Comparison of ENCODE assay signal across 10 mouse cellular contexts in genomic region chrX:102059437-102059836, GRCm38 (mm10). TPM values are rescaled to one million over a fixed set of nuclear protein-coding genes. Genes with fewer than 3 reads are reported as not detected.
A peak's percentile ranks its signal among the peaks of the same experiment; 100 is the strongest.
DNase-seq lines count a peak whose midpoint lies in the region; ATAC-seq and TF ChIP-seq lines count a peak whose summit lies in the region.
"Had no signal": no experiment of that assay in that cellular context is flagged by ENCODE, and none has a peak within 500 bp of the region (broad histone marks: within the 10 kb centered on the region; RNA-seq: fewer than 3 reads in every experiment).

No protein-coding gene starts in this region.

- DNase-seq in kidney, adult 9 months = peak; percentile 51
- DNase-seq in MEL (ENCODE audit: low read depth, low spot score) = peak; percentile 74
- DNase-seq in induced T-regulatory cell, adult 2 months (ENCODE audit: low read depth) = peak; percentile 82
- DNase-seq in layer of hippocampus, postnatal 36 days = no peak
- no peak for DNase-seq in yolk sac, embryonic 10.5 days (ENCODE audit: low spot score)
- no peak for DNase-seq in heart, adult 8-10 months (ENCODE audit: low spot score)

- TF ChIP-seq CTCF in MEL (IDR thresholded peaks at IDR 0.05 in 2 of 3, conservative IDR thresholded peaks at IDR 0.05 in 1 of 3; ENCODE audit: control insufficient read depth in 1 of 3, insufficient read depth in 1 of 3, low read depth in 2 of 3, low read length in 3 of 3, poor library complexity in 1 of 3, severe bottlenecking in 1 of 3) = peak; percentile 42 to 60 (median 55); a peak in 5 of 6 replicates

- TF ChIP-seq RAD21 in MEL (IDR thresholded peaks at IDR 0.05; ENCODE audit: low read depth, low read length) = peak; percentile 48

- TF ChIP-seq EP300 in MEL (IDR thresholded peaks at IDR 0.05; ENCODE audit: low read depth in 1 of 2, low read length in 2 of 2) = no peak

- no peak overlapping the region for H3ac ChIP-seq in myocyte (ENCODE audit: control insufficient read depth, insufficient read length)

- no peaks in the 10 kb centered on the region for H3K4me1 ChIP-seq in kidney, embryonic 16.5 days (ENCODE audit: insufficient read depth, low read length)
- peaks cover 0 to 13% of the 10 kb centered on the region in 2 experiments; a peak in 3 of 4 replicates for H3K4me1 ChIP-seq in MEL (ENCODE audit: control insufficient read depth in 1 of 2, insufficient read depth in 2 of 2, low read length in 2 of 2)

- peaks cover 7% of the 10 kb centered on the region; the same call in 1 of the 2 replicates for H3K27me3 ChIP-seq in kidney, embryonic 16.5 days (ENCODE audit: insufficient read depth, low read length)
- H3K27me3 ChIP-seq in MEL (ENCODE audit: control insufficient read depth in 1 of 2, insufficient read depth in 2 of 2, low read length in 2 of 2) (no peaks in the 10 kb centered on the region), myocyte (ENCODE audit: control insufficient read depth, insufficient read depth, insufficient read length) (no peaks in the 10 kb centered on the region)

- H3K27ac ChIP-seq in kidney, embryonic 16.5 days (ENCODE audit: low read length) = no peak overlapping the region
- H3K27ac ChIP-seq in MEL (ENCODE audit: control insufficient read depth, low read depth, low read length) = no peak overlapping the region
- H3K27ac ChIP-seq: limb, embryonic 15.5 days had no signal

- no peaks in the 10 kb centered on the region for H3K79me2 ChIP-seq in MEL (ENCODE audit: control insufficient read depth, insufficient read depth, low read length, poor library complexity)
- H3K79me2 ChIP-seq in myocyte (ENCODE audit: control insufficient read depth, insufficient read depth) = no peaks in the 10 kb centered on the region

- H3K36me3 ChIP-seq in kidney, embryonic 16.5 days (ENCODE audit: insufficient read depth, low read length) = no peaks in the 10 kb centered on the region
- peaks cover 0 to 10% of the 10 kb centered on the region in 2 experiments; a peak in 2 of 4 replicates for H3K36me3 ChIP-seq in MEL (ENCODE audit: control insufficient read depth in 1 of 2, insufficient read depth in 2 of 2, low read length in 2 of 2)
- H3K36me3 ChIP-seq in myocyte (ENCODE audit: control insufficient read depth, insufficient read depth) = no peaks in the 10 kb centered on the region
- H3K36me3 ChIP-seq: embryonic facial prominence, embryonic 13.5 days; limb, embryonic 15.5 days had no signal

- no peak overlapping the region for H3K4me2 ChIP-seq in kidney, embryonic 16.5 days (replicated peaks; ENCODE audit: low read depth, low read length)
- peak overlapping the region; percentile 33 for H3K4me2 ChIP-seq in myocyte (ENCODE audit: low read depth)
- H3K4me2 ChIP-seq: embryonic facial prominence, embryonic 13.5 days; limb, embryonic 15.5 days had no signal

- ATAC-seq in kidney, embryonic 16.5 days (ENCODE audit: low FRiP score, low TSS enrichment) = no peak

- 61% methylated on average over 9 of the region's 9 CpGs for WGBS in kidney, embryonic 16.5 days

- no peak overlapping the region for H3K9ac ChIP-seq in kidney, embryonic 16.5 days (replicated peaks; ENCODE audit: low read length)
- peak overlapping the region; percentile 32; the same call in 1 of the 2 replicates for H3K9ac ChIP-seq in MEL (ENCODE audit: control insufficient read depth, low read depth, low read length, poor library complexity, severe bottlenecking)
- H3K9ac ChIP-seq: embryonic facial prominence, embryonic 13.5 days; limb, embryonic 15.5 days had no signal

- no peak for TF ChIP-seq POLR2A in MEL (IDR thresholded peaks at IDR 0.05; ENCODE audit: control insufficient read depth in 1 of 2, insufficient read depth in 1 of 2, low read depth in 1 of 2, low read length in 2 of 2, poor library complexity in 1 of 2)
- TF ChIP-seq POLR2A in myocyte (IDR thresholded peaks at IDR 0.05; ENCODE audit: insufficient read length, low read depth) = no peak

- no peak overlapping the region for H3K4me3 ChIP-seq in kidney, embryonic 16.5 days (ENCODE audit: low read length)
- H3K4me3 ChIP-seq in MEL (ENCODE audit: control insufficient read depth in 1 of 2, insufficient read depth in 1 of 2, low read depth in 2 of 2, low read length in 2 of 2) = peak overlapping the region; percentile 29 to 47
- no peak overlapping the region for H3K4me3 ChIP-seq in myocyte
- H3K4me3 ChIP-seq: embryonic facial prominence, embryonic 13.5 days; limb, embryonic 15.5 days had no signal

- no peaks in the 10 kb centered on the region for H3K9me3 ChIP-seq in kidney, embryonic 16.5 days (ENCODE audit: low read length)
- no peaks in the 10 kb centered on the region for H3K9me3 ChIP-seq in MEL (replicated peaks; ENCODE audit: insufficient read depth, low read length)
- H3K9me3 ChIP-seq: embryonic facial prominence, embryonic 13.5 days; limb, embryonic 15.5 days had no signal

TF ChIP-seq in MEL, 35 proteins besides CTCF, POLR2A, EP300 and RAD21:
- TF ChIP-seq MYB (IDR thresholded peaks at IDR 0.05; ENCODE audit: low read depth, low read length) (no peak), ZKSCAN1 (IDR thresholded peaks at IDR 0.05; ENCODE audit: low read depth, low read length) (no peak), GATA1 (IDR thresholded peaks at IDR 0.05; ENCODE audit: low read depth, low read length) (peak; percentile 68), TCF12 (IDR thresholded peaks at IDR 0.05; ENCODE audit: low read depth, low read length) (no peak), SMC3 (IDR thresholded peaks at IDR 0.05; ENCODE audit: low read depth, low read length) (peak; percentile 46), MYC (IDR thresholded peaks at IDR 0.05; ENCODE audit: low read depth, low read length) (0 out of 2 replicates have a peak, but pooled peaks have one; percentile 38), SIN3A (IDR thresholded peaks at IDR 0.05; ENCODE audit: low read length) (no peak), ZMIZ1 (IDR thresholded peaks at IDR 0.05; ENCODE audit: low read depth, low read length) (no peak), ZC3H11A (IDR thresholded peaks at IDR 0.05; ENCODE audit: low read depth, low read length) (peak; percentile 32; the same call in 1 of the 2 replicates)

TF ChIP-seq in myocyte, 11 proteins besides CTCF, POLR2A, EP300 and RAD21:
- no peak for TF ChIP-seq MAX (IDR thresholded peaks at IDR 0.05; ENCODE audit: low read depth)
TF ChIP-seq in myocyte: peak in this region for 0.

RNA-seq across cellular contexts. Expression of gene Rtl5, which starts 11.7 kb away (rescaled TPM):
- 3.4 and 3.9 TPM in 2 replicates for polyA plus RNA-seq in kidney, embryonic 16.5 days (2015; fragmentation: Nextera tagmentation; extraction: Ambion mirVana)
- 0.04 TPM in 1 of 2 replicates, not detected in the other for total RNA-seq in MEL (2012; rRNA removed)
- polyA plus RNA-seq in MEL (2012; ENCODE audit: insufficient read depth in 1 of 2, insufficient read length in 2 of 2, low read depth in 1 of 2, low replicate concordance in 2 of 2, missing spikeins in 1 of 2) (under 1 TPM in 1 of 2 experiments, not detected in 1; 0.03 TPM), myocyte (2012; fragmentation: generic; extraction: Trizol) (0.16 TPM)
- 10 to 100 TPM in 1 of 2 experiments, 1 to 10 TPM in 1; 10.0 to 12.1 TPM for total RNA-seq in layer of hippocampus, postnatal 36 days (2021)
- total RNA-seq in heart, adult 8-10 months (2022) = 1 to 10 TPM; 1.1 to 1.9 (median 1.3) TPM

RNA-seq across cellular contexts. Expression of gene Pin4, which starts 59.8 kb away (rescaled TPM):
- 56.7 and 65.1 TPM in 2 replicates for polyA plus RNA-seq in kidney, embryonic 16.5 days (2015; fragmentation: Nextera tagmentation; extraction: Ambion mirVana)
- 120 and 122 TPM in 2 replicates for total RNA-seq in MEL (2012; rRNA removed)
- polyA plus RNA-seq in MEL (2012; ENCODE audit: insufficient read depth in 1 of 2, insufficient read length in 2 of 2, low read depth in 1 of 2, low replicate concordance in 2 of 2, missing spikeins in 1 of 2) (10 to 100 TPM in 1 of 2 experiments, not detected in 1; 50.6 TPM), myocyte (2012; fragmentation: generic; extraction: Trizol) (59.6 TPM)
- 10 to 100 TPM; 33.5 to 35.8 TPM for total RNA-seq in layer of hippocampus, postnatal 36 days (2021)
- 10 to 100 TPM; 16.4 to 27.6 (median 19.2) TPM for total RNA-seq in heart, adult 8-10 months (2022)

Comparison
In these comparisons a context has a peak if more than half of its experiments do, and no peak if none do; other contexts are left out.
1. DNase-seq: peak in kidney, adult 9 months (single experiment), MEL (single experiment) and induced T-regulatory cell, adult 2 months (single experiment); none in layer of hippocampus, postnatal 36 days (0 of 2), yolk sac, embryonic 10.5 days (single experiment) and heart, adult 8-10 months (single experiment).
2. H3K4me3 ChIP-seq: peak in MEL (2 of 2); none in kidney, embryonic 16.5 days (single experiment) and myocyte (single experiment).